Mouse (Mus musculus) skeletal muscle tissue, adult 2 months (tissue): Measurements from ENCODE around the gene Wnt7a.

ENCODE experiments used
- DNase-seq: peaks from one replicate; pipeline ENCODE4 v3.0.0-alpha.2; 2012; ENCODE audit warnings: low read depth, low spot score

Gene Wnt7a

GRCm38 (mm10) chr6:91384415-91384814 is 26.7 kb downstream of the Wnt7a start:
- no peak for DNase-seq

- DNase-seq: no peak
These were observed 27.3 kb downstream of the Wnt7a start for GRCm38 (mm10) chr6:91383871-91384270.

- DNase-seq: no peak
These were observed 27.9 kb downstream of the Wnt7a start for GRCm38 (mm10) chr6:91383303-91383702.

GRCm38 (mm10) chr6:91379871-91380270 is 31.3 kb downstream of the Wnt7a start:
- no peak for DNase-seq

- no peak for DNase-seq
These were observed 31.9 kb downstream of the Wnt7a start for GRCm38 (mm10) chr6:91379266-91379665.

GRCm38 (mm10) chr6:91372977-91373376 is 38.2 kb downstream of the Wnt7a start:
- no peak for DNase-seq

- no peak for DNase-seq
These were observed 38.6 kb downstream of the Wnt7a start for GRCm38 (mm10) chr6:91372586-91372971.

GRCm38 (mm10) chr6:91371912-91372585 is 39.1 kb downstream of the Wnt7a start:
- DNase-seq: no peak

GRCm38 (mm10) chr6:91366781-91367180 is 44.4 kb downstream of the Wnt7a start:
- no peak for DNase-seq

GRCm38 (mm10) chr6:91365480-91365879 is 45.7 kb downstream of the Wnt7a start:
- no peak for DNase-seq

- DNase-seq: no peak
These were observed 48.4 kb downstream of the Wnt7a start for GRCm38 (mm10) chr6:91362756-91363155.

GRCm38 (mm10) chr6:91360998-91361397 is 50.2 kb downstream of the Wnt7a start:
- DNase-seq: no peak

- DNase-seq: no peak
These were observed 50.8 kb downstream of the Wnt7a start for GRCm38 (mm10) chr6:91360371-91360690.

- no peak for DNase-seq
These were observed 51.3 kb downstream of the Wnt7a start for GRCm38 (mm10) chr6:91359672-91360370.

- no peak for DNase-seq
These were observed 52.1 kb downstream of the Wnt7a start for GRCm38 (mm10) chr6:91358866-91359656.

GRCm38 (mm10) chr6:91358394-91358793 is 52.8 kb downstream of the Wnt7a start:
- DNase-seq: no peak

GRCm38 (mm10) chr6:91357238-91357876 is 53.8 kb downstream of the Wnt7a start:
- DNase-seq: no peak

GRCm38 (mm10) chr6:91349620-91350019 is 61.5 kb downstream of the Wnt7a start:
- no peak for DNase-seq

- no peak for DNase-seq
These were observed 63.4 kb downstream of the Wnt7a start for GRCm38 (mm10) chr6:91347721-91348120.

- DNase-seq: no peak
These were observed 64.3 kb downstream of the Wnt7a start for GRCm38 (mm10) chr6:91346906-91347156.

- no peak for DNase-seq
These were observed 64.9 kb downstream of the Wnt7a start for GRCm38 (mm10) chr6:91346071-91346905.

- no peak for DNase-seq
These were observed 66.1 kb downstream of the Wnt7a start for GRCm38 (mm10) chr6:91345091-91345490.
